Mouse (Mus musculus): Measurements from ENCODE around the gene Epha10.

GRCm38 (mm10) chr4:124957284-124957683, 76.6 kb downstream of the Epha10 start:
- TF ChIP-seq POLR2A (IDR thresholded peaks at IDR 0.05; ENCODE audit: extremely low read depth, insufficient read depth, low read length) (no peak), CTCF (IDR thresholded peaks at IDR 0.05; ENCODE audit: low read depth, low read length) (no peak)
